Mouse (Mus musculus) limb, embryonic 14.5 days (tissue): ENCODE measurements around the gene Sohlh2. TPM values are rescaled to one million over a fixed set of nuclear protein-coding genes. Genes with fewer than 3 reads are reported as not detected.

Experiments used
- ATAC-seq: fragments of 200-750 bp; cut with Nextera tagmentation; 2 replicates; pipeline ENCODE4 v1.8.0; 2017; ENCODE audit warnings: low read depth, moderate number of reproducible peaks, moderate TSS enrichment; ENCODE audit not compliant: low FRiP score
- DNase-seq: peaks from one replicate; pipeline ENCODE4 v3.0.0-alpha.2; 2015; ENCODE audit warnings: low spot score
- H3K27ac ChIP-seq: fragments of 300-500 bp; sonication (generic); replicated peaks from 2 replicates; pipeline ENCODE4 v1.5.1; 2014; ENCODE audit warnings: low read depth, mild to moderate bottlenecking, low read length, moderate library complexity, mixed read lengths
- H3K27me3 ChIP-seq: fragments of 300-500 bp; sonication (generic); 2 replicates; pipeline ENCODE4 v1.6.1; 2014; ENCODE audit warnings: low read length, mixed read lengths; ENCODE audit not compliant: control insufficient read depth, insufficient read depth
- H3K36me3 ChIP-seq: fragments of 300-500 bp; sonication (generic); 2 replicates; pipeline ENCODE4 v1.6.1; 2014; ENCODE audit warnings: mild to moderate bottlenecking, low read length, moderate library complexity, mixed read lengths; ENCODE audit not compliant: control insufficient read depth, insufficient read depth
- H3K4me1 ChIP-seq: fragments of 300-500 bp; sonication (generic); 2 replicates; pipeline ENCODE4 v1.6.1; 2014; ENCODE audit warnings: antibody characterized with exemption, low read length, mixed read lengths; ENCODE audit not compliant: control insufficient read depth, insufficient read depth
- H3K4me2 ChIP-seq: fragments of 300-500 bp; sonication (generic); replicated peaks from 2 replicates; pipeline ENCODE4 v1.6.1; 2014; ENCODE audit warnings: low read depth, mild to moderate bottlenecking, low read length, moderate library complexity; ENCODE audit not compliant: severe bottlenecking
- H3K4me3 ChIP-seq: fragments of 300-500 bp; sonication (generic); replicated peaks from 2 replicates; pipeline ENCODE4 v1.5.1; 2014; ENCODE audit warnings: low read length
- H3K9ac ChIP-seq: fragments of 300-500 bp; sonication (generic); 2 replicates; pipeline ENCODE4 v1.6.1; 2014; ENCODE audit warnings: mild to moderate bottlenecking, low read depth, low read length, moderate library complexity; ENCODE audit not compliant: severe bottlenecking
- H3K9me3 ChIP-seq: fragments of 300-500 bp; sonication (generic); 2 replicates; pipeline ENCODE4 v1.6.1; 2016; ENCODE audit warnings: low read length; ENCODE audit not compliant: control insufficient read depth
- POLR2A ChIP-seq: fragments of 200-500 bp; IDR thresholded peaks from 2 replicates; pipeline ENCODE4 v1.8.0; 2012; ENCODE audit warnings: inconsistent platforms, mild to moderate bottlenecking, moderate library complexity, borderline replicate concordance; ENCODE audit not compliant: insufficient read depth, insufficient read length; ENCODE audit errors: extremely low read depth
- WGBS: fragments of 180-500 bp; shearing (Covaris S2); extraction: QIAGEN DNeasy Blood & Tissue Kit; methylation state at CpG from one replicate; pipeline ENCODE4 v1.1.7; 2014; 5-methylcytosine and 5-hydroxymethylcytosine counted together
- polyA plus RNA-seq, 2 experiments: library from polyadenylated mRNA; depleted of rRNA in 1 of 2; stranded (reverse) in 1 of 2; unstranded in 1 of 2; fragments of >200 nt; fragmentation: Nextera tagmentation in 1 of 2; extraction: Ambion mirVana in 1 of 2; gene quantifications; 2 replicates each; pipeline versions ENCODE4 v1.2.1 to v1.2.3; 2012 to 2014

Gene Sohlh2
- polyA plus RNA-seq, 2 experiments: 0.09 TPM; not detected in 1

- ATAC-seq (no peak), DNase-seq (no peak)
- Histone ChIP-seq H3K4me3 (no peak overlapping the region), H3K27ac (no peak overlapping the region), H3K9me3 (no peaks in the 10 kb centered on the region), H3K36me3 (no peaks in the 10 kb centered on the region), H3K9ac (no peak overlapping the region), H3K4me1 (0 out of 2 replicates have a peak, but pooled peaks cover 3% of the 10 kb centered on the region), H3K4me2 (no peak overlapping the region), H3K27me3 (no peaks in the 10 kb centered on the region)
- TF ChIP-seq POLR2A: no peak
- WGBS: 75% methylated on average over 3 of the region's 3 CpGs
Observed at GRCm38 (mm10) chr3:55223862-55224261, 42.0 kb downstream of the Sohlh2 start.

- H3K9ac ChIP-seq: no peak overlapping the region
- DNase-seq (peak; percentile 44), ATAC-seq (peak; percentile 90)
- H3K36me3 ChIP-seq: no peaks in the 10 kb centered on the region
- WGBS: 27% methylated on average over 18 of the region's 18 CpGs
- no peak overlapping the region for H3K27ac ChIP-seq
- no peak overlapping the region for H3K4me3 ChIP-seq
- 0 out of 2 replicates have a peak overlapping the region, but pooled peaks have one; percentile 3 for H3K4me2 ChIP-seq
- 0 out of 2 replicates have a peak, but pooled peaks cover 3% of the 10 kb centered on the region for H3K4me1 ChIP-seq
- no peak for TF ChIP-seq POLR2A
- no peaks in the 10 kb centered on the region for H3K27me3 ChIP-seq
- no peaks in the 10 kb centered on the region for H3K9me3 ChIP-seq
Observed at GRCm38 (mm10) chr3:55226501-55227213, 44.8 kb downstream of the Sohlh2 start.

GRCm38 (mm10) chr3:55227214-55227581, 45.4 kb downstream of the Sohlh2 start:
- H3K4me3 ChIP-seq: no peak overlapping the region
- H3K9ac ChIP-seq: no peak overlapping the region
- no peaks in the 10 kb centered on the region for H3K36me3 ChIP-seq
- 0 out of 2 replicates have a peak, but pooled peaks cover 3% of the 10 kb centered on the region for H3K4me1 ChIP-seq
- TF ChIP-seq POLR2A: no peak
- peak; percentile 35 for ATAC-seq
- H3K27ac ChIP-seq: no peak overlapping the region
- DNase-seq: no peak
- H3K27me3 ChIP-seq: no peaks in the 10 kb centered on the region
- H3K9me3 ChIP-seq: no peaks in the 10 kb centered on the region
- 34% methylated on average over 4 of the region's 4 CpGs for WGBS
- H3K4me2 ChIP-seq: 0 out of 2 replicates have a peak overlapping the region, but pooled peaks have one; percentile 3

- TF ChIP-seq POLR2A: no peak
- H3K27ac ChIP-seq: peak within 1 kb of the TSS; percentile 79
- peak within 1 kb of the TSS; percentile 81 for H3K9ac ChIP-seq
- DNase-seq: peak; percentile 11
- H3K4me1 ChIP-seq: peaks cover 9% of the 10 kb centered on the region; the same call in 1 of the 2 replicates
- 37% methylated on average over 10 of the region's 10 CpGs for WGBS
- H3K4me3 ChIP-seq: peak within 1 kb of the TSS; percentile 69
- H3K27me3 ChIP-seq: no peaks in the 10 kb centered on the region
- H3K36me3 ChIP-seq: peaks cover under 1% of the 10 kb centered on the region; the same call in 1 of the 2 replicates
- ATAC-seq: no peak
- peak within 1 kb of the TSS; percentile 84 for H3K4me2 ChIP-seq
- no peaks in the 10 kb centered on the region for H3K9me3 ChIP-seq
Observed at GRCm38 (mm10) chr3:55241730-55242421, 60.0 kb downstream of the Sohlh2 start, which contains the start of gene Dclk1. Gene Dclk1 (plus strand): TSS chr3:55242364.

GRCm38 (mm10) chr3:55242422-55243055, 60.7 kb downstream of the Sohlh2 start:
- peaks cover 9% of the 10 kb centered on the region; the same call in 1 of the 2 replicates for H3K4me1 ChIP-seq
- peak; percentile 92 for ATAC-seq

More at GRCm38 (mm10) chr3:55242422-55243055, 60.7 kb downstream of the Sohlh2 start:
- peak overlapping the region; percentile 84 for H3K4me2 ChIP-seq
- DNase-seq: peak; percentile 90
- peaks cover 7% of the 10 kb centered on the region for H3K36me3 ChIP-seq
- peak; percentile 63; the same call in 1 of the 2 replicates for TF ChIP-seq POLR2A
- peak overlapping the region; percentile 69 for H3K4me3 ChIP-seq
- H3K27me3 ChIP-seq: no peaks in the 10 kb centered on the region
- no peaks in the 10 kb centered on the region for H3K9me3 ChIP-seq
- WGBS: 2% methylated on average over 11 of the region's 45 CpGs
- peak overlapping the region; percentile 81 for H3K9ac ChIP-seq
- H3K27ac ChIP-seq: peak overlapping the region; percentile 79
